Mouse (Mus musculus) erythroblast, embryonic 14.5 days (primary cell): ENCODE measurements around the gene Stk11.

Source experiments
- GATA1 ChIP-seq: IDR thresholded peaks from 2 replicates; pipeline ENCODE4 v1.6.1; 2012; ENCODE audit warnings: low read length, inconsistent platforms, mixed read lengths
- TAL1 ChIP-seq: IDR thresholded peaks from 3 replicates; pipeline ENCODE4 v1.6.1; 2012; ENCODE audit warnings: low read length, inconsistent platforms, mixed read lengths

- TF ChIP-seq TAL1 (no peak), GATA1 (no peak)
These were observed 30.3 kb downstream of the Stk11 start for GRCm38 (mm10) chr10:80145896-80146295.
